Mouse (Mus musculus) liver (tissue): ENCODE data around the gene Pcif1.
A peak's percentile ranks its signal among the peaks of the same experiment; 100 is the strongest.
"Not testable (repeated sequence)": the region's sequence is repeated elsewhere in the genome, so short reads cannot be mapped to it uniquely, and the experiment has no call there.

ENCODE experiments used
- DNase-seq: peaks from one replicate; pipeline ENCODE4 v3.0.0-alpha.2; 2020; ENCODE audit warnings: mixed read lengths

Pcif1 gene

DNA sequence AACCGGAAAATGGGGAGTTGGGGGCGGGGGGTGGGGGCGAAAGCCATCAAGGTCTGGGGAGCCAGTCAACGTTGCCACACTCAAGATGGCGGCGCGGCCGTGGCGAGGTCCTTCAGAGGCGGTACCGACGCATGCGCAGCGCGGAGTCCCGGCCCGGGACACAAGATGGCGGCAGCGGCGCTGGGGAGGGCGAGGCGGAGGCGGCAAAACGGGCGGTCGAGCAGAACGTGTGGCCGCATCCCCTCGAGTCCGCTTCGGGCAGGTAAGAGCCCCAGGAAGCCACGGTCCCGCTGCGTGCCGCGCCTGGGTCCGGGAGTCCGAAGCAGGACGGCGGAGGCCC lies at the start of gene Pcif1:
TSS of gene Pcif1 (plus strand) at position 77 of the 340 bp plus-strand sequence.
- peak; percentile 94 for DNase-seq

DNA sequence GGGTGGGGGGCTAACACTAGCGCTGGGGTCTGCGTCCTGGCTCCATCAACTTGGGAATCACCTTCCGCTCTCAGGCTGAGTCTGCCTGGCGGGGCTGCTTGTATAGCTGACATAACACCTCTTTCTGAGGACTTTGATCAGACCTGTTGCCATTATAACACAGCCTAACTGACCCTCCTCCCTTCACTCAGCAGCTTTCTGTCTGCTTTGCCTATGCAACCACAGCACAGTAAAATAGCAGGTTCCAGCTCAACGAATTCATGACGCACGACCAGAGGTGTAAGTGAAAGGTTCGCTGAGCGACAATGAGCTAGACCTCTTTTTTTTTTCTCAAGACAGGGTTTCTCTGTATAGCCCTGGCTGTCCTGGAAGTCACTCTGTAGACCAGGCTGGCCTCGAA lies 48.1 kb upstream of the Pcif1 start:
- no peak for DNase-seq

DNA sequence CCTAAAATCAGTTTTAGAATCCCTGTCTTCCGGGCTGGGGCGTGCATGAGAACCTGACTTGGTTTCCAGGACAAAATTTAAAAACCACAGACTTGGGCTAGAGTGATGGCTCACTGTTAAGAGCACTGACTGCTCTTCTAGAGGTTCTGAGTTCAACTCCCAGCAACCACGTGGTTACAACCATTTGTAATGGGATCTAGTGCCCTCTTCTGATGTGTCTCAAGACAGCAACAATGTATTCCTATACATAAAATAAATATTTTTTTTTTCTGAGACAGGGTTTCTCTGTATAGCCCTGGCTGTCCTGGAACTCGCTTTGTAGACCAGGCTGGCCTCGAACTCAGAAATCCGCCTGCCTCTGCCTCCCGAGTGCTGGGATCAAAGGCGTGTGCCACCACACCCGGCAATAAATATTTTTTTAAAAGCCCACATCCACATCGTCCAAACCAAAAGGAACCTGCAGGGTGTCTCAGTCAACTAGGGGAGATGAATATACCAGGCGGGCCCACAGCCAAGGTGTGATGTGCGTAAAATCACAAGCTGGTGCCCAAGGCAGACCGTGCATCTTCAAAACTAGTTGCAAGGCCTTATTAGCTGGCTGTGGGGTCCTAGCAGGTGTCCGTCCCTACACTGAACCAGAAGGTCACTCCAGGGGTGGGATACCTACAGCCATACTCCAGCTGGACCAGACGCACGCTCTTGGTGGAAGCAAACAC lies 46.9 kb upstream of the Pcif1 start:
- no peak for DNase-seq

DNA sequence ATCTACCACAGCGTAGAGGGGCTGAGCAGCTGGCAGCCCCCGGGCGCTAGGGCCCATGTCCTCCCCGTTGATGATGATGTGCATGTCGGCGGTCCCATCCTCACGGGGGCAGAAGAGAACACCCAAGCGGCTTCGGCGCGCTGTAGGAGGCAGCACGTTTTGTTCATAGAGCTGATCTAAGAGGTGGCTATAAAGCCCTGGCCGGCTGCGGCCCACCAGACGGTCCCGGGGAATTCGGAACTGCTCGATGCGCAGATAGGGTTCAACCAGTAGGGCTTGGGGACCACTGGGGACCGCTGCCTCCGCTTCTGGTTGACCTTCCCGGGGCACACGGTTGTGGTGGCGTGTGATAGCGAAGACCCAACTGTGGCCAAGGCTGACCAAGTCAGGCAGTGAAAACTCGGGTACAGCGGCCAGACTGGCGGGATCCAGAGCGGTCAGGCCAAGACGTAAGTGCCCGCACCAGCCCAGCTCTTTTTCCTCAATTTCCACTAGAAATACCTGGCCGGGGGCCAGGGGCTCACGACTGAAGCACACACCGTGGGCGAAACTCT lies 46.3 kb upstream of the Pcif1 start, which contains the start of gene Ctsa:
TSS of gene Ctsa (plus strand) at position 126 of the 554 bp plus-strand sequence.
- DNase-seq: peak; percentile 81

DNA sequence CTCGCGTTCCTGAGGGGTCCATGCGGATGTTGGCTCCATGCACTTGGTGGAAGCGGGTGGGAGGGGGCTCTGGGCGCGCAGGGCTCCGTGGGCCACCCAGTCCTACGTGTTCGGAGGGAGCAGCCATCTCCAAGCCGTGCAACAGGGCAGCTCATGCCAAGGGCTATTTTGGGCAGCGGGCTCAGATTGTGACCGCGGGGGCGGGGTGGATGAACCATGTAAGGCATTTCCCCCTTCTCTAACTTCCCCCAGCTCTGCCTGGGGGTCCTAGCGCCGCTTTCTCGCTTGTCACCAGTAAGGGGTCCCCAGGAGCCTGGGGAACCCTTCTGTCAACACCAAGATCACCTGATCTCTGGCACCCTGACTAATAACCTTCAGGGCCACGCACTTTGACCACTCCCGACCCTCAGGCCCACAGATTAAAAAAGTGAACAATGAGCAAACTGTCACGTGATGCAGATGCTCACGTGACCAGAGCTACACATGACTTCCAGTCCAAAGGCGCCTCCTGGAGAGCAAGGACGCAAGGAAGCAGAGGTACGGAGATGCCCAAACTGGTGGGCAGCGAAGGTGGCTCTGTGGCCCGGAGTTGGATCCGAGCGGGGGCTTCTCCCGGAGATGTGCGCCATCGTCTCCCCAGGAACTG lies 45.7 kb upstream of the Pcif1 start, which contains the start of gene Neurl2:
TSS of gene Neurl2 (minus strand) at position 143 of the 646 bp plus-strand sequence.
- DNase-seq: peak; percentile 87

DNA sequence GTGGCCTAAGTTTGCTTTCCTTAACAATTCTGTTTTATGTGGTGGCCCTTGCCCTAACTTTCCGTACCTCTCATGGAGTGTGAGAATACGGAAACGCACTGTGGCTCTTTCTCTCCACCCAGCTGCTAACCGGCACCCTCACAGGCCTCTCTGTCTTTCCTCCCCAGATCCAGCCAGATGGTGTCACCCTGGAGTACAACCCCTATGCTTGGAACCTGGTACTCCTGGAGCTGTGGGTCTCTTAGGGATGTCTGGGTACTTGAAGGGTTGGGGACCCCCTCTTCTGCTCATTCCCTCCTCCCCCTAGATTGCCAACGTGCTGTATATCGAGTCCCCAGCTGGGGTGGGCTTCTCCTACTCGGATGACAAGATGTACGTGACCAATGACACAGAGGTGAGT lies 44.6 kb upstream of the Pcif1 start:
- no peak for DNase-seq

DNA sequence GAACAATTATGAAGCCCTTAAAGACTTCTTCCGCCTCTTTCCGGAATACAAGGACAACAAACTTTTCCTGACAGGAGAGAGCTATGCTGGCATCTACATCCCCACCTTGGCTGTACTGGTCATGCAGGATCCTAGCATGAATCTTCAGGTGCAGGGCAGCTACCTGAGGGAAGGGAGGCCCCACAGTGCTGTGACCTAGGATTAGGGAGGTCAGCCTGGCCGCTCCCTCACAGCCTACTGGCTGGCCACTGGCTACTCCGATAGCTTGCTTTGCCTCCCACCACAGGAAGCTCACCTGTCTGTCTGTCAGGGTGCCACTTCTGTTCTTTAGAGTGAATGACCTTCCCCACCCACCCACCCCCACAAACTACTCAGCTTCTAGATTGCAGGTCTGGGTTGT lies 43.9 kb upstream of the Pcif1 start:
- DNase-seq: no peak

DNA sequence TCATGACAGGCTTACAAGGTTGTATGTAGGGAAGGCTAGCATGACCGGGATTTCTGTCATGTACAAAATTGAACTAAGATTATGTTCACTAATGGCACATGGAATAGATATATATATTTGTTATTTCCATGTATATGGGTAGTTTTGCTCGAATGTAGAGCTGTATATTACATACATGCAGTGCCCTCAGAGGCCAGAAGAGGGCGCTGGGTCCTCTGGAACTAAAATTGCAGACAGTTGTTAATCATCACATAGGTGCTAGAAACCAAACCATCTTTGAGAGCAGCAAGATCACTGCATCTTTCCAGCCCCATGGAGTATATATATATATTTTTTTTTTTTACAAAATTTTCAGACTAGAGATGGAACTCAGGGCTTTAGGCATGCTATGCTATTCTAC lies 33.3 kb upstream of the Pcif1 start:
- DNase-seq: peak; percentile 41

DNA sequence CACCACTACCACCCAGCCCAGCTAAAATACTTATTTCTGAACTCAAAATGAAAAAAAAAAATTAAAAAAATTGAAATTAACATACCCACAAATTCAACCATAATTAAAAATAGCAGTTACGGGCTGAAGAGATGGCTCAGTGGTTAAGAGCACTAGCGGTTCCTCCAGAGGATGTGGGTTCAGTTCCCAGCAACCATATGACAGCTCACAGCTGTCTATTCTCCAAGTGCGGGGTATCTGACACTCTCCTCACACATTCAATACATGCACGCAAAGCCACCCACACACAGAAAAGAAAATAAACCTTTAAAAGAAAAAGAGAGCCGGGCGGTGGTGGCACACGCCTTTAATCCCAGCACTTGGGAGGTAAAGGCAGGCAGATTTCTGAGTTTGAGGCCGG lies 29.0 kb upstream of the Pcif1 start:
- DNase-seq: no peak

DNA sequence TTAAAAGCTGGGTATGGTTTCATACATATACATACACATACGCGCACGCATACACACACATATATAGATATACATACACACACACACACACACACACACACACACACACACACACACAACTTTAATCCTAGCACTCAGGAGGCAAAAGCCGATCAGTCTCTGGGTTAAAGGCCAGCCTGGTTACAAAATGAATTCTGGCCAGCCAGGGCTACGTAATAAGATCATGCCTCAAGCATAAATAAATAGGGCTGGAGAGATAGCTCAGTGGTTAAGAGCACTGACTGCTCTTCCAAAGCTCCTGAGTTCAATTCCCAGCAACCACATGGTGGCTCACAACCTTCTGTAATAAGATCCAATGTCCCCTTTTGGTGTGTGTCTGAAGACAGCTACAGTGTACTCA lies 23.5 kb upstream of the Pcif1 start:
- not testable (repeated sequence) for DNase-seq

DNA sequence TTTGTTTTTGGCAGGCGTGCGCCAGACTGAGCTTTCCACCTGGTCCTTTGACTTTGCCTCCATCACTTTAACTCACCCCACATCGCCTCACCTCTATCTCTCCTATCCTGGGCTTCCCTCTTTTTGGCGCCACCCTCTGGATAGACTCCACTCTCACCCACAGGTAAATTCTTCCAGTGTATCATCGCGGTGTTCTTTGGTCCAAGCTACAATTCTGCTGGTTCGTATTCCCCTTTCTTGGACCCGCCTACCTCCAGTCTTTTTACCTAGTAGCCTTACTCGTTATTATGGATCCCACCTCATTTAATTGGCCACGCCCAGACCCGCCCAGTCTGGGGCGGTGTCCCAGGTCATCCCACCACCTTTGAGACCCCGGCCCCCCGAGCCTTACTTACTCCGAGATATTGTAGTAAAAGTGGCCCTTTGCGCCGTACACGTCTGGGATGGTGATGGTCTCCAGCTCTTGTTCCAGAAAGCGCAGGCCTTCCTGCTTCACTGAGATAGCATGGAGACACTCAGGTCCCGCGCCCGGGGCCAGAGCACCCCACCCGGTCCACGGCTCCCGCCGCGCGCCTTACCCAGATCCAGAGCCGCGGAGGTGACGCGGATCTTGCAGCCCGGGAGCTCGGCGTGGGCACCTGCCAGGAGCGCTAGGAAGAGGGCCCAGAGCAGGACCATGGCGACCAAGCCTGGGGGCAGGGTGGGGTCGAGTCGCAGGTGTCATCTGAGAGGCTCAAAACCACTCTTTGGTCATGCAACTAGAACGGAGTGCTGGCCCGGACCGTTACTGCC lies 22.6 kb upstream of the Pcif1 start:
- DNase-seq: no peak

DNA sequence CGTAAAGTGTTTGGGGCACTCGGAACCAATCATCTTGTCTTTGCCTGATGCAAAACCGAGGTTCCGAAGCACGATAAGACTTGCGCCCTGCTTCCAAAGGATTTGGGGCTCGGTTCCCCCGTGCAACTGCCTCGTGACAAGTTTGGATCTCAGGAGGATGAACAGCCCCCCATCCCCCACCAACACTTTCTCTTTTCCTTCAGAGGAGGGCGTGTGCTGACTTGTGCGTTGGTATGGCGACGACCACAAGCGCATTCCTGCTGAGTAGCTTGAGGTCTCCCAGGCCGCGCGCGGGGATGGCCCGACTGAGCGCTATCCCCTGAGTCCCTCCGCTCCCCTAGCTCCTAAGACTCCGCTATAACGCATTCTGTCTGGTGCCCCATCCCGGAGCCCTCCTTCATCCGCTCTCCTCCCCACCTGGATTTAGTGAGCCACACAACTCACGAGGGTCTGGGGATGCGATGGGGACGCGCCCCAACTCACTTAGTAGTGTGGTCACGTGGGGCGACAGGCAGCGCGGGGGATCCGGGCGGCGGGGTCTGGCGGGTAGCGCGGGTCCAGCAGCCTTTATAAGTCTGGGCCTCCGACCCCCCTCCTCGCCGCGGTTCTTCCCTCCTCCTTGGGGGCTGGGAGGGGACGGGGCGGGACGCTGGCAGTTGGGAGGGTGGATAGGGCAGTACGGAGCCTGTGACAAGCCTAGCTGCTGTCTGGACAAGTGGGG lies 21.8 kb upstream of the Pcif1 start, which contains the start of gene Pltp:
TSS of gene Pltp (minus strand) at position 611 of the 721 bp plus-strand sequence.
- peak; percentile 30 for DNase-seq

DNA sequence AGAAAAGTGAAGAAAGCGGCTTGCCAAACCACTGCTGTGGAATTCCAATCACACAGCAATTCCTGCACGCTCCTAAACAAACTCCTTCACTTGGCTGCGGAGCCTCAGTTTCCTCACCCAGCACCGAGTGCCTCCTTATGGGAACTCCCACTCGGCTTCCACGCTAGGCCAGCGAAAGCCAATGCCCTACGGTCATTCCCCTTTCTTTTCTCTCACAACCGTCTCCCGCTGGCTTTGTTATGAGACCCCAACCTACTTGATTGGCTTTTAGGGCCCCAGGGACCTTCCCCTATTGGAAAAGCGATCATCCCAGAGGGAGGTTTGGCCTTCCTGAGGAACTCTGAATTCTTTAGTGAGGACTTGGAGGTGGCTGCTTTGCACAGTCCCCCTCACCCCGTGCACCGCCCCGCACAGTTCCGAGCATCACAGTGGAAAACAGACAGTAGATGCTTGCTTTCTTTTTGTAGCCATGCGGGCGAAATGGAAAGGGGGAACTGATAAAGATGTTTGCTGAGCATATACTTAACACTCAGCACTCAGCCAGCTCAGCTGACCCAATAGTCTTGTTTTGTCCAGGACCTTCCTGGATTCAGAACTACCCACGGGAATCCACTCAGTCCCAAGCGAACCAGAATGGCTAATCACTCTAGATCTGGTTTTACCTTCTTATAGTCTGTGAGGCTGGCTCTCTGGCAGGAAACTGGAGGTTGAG lies 21.1 kb upstream of the Pcif1 start:
- no peak for DNase-seq

DNA sequence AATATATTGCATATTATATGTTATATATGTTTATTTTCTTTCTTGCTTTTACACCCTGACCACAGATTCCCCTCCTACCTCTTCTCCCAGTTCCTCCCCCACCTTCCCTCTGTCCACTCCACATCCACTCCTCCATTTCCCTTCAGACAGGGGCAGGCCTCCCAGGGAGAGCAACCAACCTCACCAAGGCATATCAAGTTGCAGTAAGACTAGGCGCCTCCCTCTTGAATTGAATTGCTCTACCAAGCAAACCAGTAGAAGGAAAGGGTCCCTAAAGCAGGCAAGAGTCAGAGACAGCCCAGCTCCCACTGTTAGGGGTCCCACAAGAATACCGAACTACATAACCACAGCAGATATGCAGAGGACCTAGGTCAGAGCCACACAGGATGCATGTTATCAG lies 19.9 kb upstream of the Pcif1 start:
- DNase-seq: no peak

DNA sequence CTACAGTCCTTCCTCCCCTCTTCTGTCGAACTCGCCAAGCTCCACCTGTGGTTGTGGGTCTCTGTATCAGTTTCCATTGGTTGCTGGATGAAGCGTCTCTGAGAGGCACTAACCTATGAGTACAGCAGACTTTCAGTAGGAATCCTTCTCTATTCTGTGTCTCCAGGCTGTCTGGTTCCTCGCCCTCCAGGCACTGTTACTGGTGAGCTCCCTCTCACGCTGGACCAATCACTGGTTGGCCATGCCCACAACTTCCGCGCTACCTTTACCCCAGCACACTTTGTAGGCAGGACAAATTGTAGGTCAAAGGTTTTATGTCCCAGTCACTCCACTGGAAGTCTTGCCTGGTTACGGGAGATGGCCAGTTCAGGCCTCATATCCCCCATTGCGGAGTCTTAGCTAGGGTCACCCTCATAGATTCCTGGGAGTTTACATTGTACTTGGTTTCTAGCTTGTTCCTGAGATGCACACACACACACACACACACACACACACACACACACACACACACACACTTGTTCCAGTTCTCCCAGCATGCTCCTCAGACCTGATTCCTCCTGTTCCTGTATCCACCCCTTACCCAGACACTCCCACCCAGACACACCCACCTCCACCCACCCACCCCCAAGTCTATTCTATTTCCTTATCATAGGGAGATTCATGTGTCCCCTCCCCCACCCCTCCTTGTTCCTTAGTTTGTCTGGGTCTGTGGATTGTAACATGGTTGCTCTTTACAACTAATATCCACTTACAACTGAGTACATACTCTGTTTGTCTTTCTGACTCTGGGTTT lies 19.3 kb upstream of the Pcif1 start:
- DNase-seq: peak; percentile 39

DNA sequence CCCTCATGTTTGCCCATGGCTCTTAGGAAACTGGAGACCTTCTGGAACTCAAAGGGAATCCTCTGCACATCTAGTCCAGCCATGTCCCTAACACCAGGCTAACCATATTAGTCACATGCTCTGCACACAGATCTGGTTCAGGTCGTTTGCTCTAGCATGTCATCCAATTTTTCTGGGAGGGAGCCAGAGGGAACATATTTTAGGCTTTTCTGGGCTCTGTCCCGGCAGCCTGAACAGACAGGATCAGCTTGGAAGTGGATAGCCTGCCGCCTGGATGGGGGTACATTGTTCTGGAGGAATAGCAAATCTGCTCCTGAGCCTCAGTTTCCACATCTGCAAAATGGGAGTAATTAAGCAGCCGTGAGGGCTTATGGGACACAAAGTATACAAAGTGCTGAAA lies 18.0 kb upstream of the Pcif1 start:
- no peak for DNase-seq

DNA sequence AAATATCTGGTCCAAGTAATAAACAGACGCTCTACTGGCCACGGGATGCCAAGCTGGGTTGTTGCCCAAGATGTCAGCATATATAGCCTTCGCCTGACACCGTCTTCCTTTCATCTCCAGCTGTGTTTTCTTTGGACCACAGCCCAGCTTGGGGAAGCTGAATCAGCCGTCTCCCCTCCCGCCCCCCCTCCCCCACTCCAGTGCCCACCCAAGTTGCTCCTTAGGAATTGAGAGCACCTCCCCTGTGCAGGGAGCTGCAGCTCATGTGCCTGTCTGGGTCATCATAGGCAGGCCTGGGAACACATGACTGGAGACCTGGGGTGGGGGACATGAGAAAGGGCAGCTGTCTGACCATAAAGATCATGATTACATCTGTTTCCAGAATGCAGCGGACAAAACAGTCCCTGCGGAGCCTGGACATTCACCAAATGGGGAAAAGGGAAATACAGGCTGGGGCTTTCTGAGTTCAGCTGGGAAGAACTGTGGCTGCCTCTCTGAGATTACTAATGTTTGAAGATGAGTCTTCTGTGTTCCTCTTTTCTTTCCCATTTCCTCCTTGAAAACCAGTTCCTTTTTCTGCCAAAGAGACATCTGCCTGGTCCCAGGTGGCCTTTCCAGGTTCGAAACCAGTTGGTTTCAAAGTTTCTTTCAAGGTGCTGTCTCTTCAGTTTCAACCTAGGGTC lies 16.8 kb upstream of the Pcif1 start:
- DNase-seq: peak; percentile 36

DNA sequence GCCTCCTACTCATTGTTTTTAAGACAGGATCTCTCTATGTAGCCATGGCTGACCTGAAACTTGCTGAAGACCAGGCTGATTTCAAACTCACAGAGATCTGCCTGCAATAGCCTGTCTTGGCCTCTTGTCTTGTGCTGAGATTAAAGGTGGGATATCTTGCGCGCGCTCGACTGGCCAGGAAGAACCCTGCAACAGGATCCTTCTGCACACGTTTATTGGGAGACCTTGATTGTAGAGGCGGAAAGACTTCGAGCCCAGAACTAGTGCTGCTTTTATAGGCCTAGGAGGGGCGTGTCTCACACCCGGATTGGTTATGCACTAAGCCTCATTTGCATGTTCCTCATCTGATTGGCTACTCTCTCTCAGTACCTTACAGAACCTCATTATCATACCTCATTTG lies 15.7 kb upstream of the Pcif1 start:
- not testable (repeated sequence) for DNase-seq

DNA sequence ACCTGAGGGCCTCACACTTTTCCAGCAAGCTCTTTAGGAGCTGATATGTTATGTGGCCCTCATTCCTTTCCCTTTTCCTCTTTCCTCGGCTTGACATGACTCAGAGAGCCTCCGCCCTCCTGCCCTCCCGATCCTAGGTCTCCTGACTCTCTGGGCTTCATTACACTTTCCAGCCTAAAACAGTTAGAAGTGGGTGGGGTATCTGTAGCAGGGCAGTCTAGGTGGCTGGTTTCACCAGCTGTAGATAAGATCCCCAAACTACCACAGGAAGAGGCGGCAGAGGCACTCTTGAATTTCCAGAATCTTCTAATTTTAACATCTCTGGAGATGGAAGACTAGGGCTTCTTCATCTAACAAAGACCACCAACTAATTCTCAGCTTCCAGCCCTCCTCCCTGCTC lies 14.5 kb upstream of the Pcif1 start:
- DNase-seq: no peak

DNA sequence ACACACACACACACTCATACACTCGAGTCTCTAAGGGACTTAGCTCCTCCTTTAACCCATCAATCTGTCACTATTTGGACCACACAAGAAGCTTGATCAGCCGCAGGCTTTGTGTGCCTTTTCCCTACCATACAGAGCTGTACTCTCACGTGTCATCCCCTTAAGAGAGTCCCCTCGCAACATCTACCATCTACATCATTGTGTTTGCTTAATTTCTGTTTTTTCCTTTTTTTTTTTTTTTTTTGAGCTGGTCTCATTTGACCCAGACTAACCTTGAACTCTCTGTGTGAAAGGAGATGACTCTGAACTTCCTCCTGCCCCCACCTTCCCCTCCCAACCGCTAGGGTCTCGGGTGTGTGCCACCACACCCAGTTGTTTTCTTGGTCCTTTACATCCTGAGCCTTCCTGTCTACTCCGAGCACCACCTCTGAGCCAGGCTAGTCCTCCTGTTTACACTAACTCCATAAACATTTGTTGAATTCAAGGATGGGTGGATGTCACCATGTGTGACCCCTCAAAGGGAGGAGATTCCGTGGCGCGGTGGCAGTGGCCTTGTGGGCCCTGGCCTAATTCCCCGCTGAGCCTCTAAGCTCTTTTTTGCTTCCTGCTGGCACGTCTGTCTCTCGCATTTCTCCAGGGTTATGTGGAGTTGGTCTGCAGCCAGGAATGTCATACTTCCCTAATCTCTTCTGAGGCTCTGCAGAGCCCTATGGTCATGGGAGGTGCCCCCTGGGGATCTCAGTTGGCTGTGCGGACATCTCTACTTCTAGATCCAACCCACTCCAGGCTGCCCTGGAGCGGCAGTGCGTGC lies 12.2 kb upstream of the Pcif1 start:
- DNase-seq: no peak
